Mouse (Mus musculus) embryonic fibroblast, embryonic 13.5 days (primary cell): ENCODE measurements around the gene Ube4b. TPM values are rescaled to one million over a fixed set of nuclear protein-coding genes. Genes with fewer than 3 reads are reported as not detected.

Experiments
- H3K27ac ChIP-seq: 2 replicates; pipeline ENCODE4 v1.5.1; 2012; ENCODE audit warnings: low read length, control low read depth, inconsistent platforms; ENCODE audit not compliant: insufficient read depth
- H3K4me1 ChIP-seq: 2 replicates; pipeline ENCODE4 v1.6.1; 2011; ENCODE audit warnings: low read length; ENCODE audit not compliant: control insufficient read depth, insufficient read depth
- H3K4me3 ChIP-seq: 2 replicates; pipeline ENCODE4 v1.5.1; 2011; ENCODE audit warnings: mild to moderate bottlenecking, control low read depth, low read length; ENCODE audit not compliant: insufficient read depth
- CTCF ChIP-seq: IDR thresholded peaks from 2 replicates; pipeline ENCODE4 v1.5.1; 2011; ENCODE audit warnings: mild to moderate bottlenecking, control low read depth, low read length, moderate library complexity, borderline replicate concordance; ENCODE audit not compliant: insufficient read depth
- POLR2A ChIP-seq: IDR thresholded peaks from 2 replicates; pipeline ENCODE4 v1.6.1; 2011; ENCODE audit warnings: low read depth, mild to moderate bottlenecking, control low read depth, low read length, moderate library complexity
- polyA plus RNA-seq: library from polyadenylated mRNA; stranded (reverse); fragments of >200 nt; gene quantifications from 2 replicates; pipeline ENCODE4 v1.2.4, GENCODE M21; 2011; ENCODE audit warnings: low read depth; ENCODE audit not compliant: missing spikeins, insufficient read length

Ube4b gene
- polyA plus RNA-seq, 1 experiment, result 86.6 TPM

- H3K4me1 ChIP-seq, result peaks cover 5% of the 10 kb centered on the region; the same call in 1 of the 2 replicates
- no peak for TF ChIP-seq CTCF
- no peak for TF ChIP-seq POLR2A
- no peak overlapping the region for H3K27ac ChIP-seq
- no peak overlapping the region for H3K4me3 ChIP-seq
These were observed 31.0 kb downstream of the Ube4b start for GRCm38 (mm10) chr4:149395581-149395980.

DNA sequence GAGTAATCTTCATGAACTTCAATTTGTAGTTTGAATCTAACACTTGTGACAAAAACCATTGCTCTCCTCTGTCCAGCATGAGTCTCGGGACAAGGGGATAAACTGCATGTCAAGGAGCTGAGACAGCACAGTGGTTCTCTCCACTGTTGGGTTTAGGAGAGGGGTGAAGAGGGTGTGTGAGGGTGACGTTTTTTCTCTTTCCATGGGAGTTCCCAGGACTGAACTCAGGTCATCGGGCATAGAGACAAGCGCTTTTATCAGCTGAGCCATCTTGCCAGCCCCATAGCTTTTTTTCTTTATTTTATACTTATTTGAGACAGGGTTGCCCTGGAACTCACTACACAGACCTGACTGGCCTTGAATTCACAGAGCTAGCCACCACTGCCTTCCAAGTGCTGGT, 32.3 kb downstream of the Ube4b start:
- Histone ChIP-seq H3K27ac (no peak overlapping the region), H3K4me3 (no peak overlapping the region), H3K4me1 (peaks cover 2% of the 10 kb centered on the region; the same call in 1 of the 2 replicates)
- no peak for TF ChIP-seq CTCF
- TF ChIP-seq POLR2A, result no peak

DNA sequence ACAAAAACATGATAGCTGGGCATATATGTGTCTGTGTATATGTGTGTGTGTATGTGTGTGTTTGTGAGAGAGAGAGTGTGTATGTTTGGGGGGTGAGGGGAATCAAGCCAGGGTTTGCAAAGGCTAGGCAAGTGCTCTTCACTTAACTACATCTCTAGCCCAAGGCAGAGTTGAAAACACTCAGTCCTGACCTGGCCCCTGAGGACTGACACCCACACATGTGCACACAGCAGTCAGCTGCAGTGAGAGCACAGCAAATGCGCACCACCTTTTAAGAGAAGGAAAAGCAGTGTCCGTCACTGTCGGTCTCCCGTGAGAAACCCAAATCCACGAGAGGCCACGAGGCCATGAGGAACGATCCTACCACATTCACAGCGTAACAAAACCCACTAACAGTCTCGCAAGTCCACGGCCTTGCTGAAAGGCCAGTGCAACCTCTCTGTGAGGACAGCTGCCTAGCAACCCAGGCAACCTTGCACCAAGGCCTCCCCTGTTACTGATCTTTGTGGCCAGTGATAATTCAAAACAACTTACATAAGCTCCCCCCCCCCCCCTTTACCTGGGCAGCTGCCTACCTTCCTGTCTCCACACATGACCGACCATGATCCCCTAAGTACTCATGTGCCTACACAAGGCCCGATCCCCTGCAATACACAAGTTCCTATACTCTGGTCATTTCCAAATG, 33.1 kb downstream of the Ube4b start:
- no peak for TF ChIP-seq POLR2A
- no peak for TF ChIP-seq CTCF
- Histone ChIP-seq H3K4me1 (peaks cover 2% of the 10 kb centered on the region; the same call in 1 of the 2 replicates), H3K27ac (no peak overlapping the region), H3K4me3 (no peak overlapping the region)

DNA sequence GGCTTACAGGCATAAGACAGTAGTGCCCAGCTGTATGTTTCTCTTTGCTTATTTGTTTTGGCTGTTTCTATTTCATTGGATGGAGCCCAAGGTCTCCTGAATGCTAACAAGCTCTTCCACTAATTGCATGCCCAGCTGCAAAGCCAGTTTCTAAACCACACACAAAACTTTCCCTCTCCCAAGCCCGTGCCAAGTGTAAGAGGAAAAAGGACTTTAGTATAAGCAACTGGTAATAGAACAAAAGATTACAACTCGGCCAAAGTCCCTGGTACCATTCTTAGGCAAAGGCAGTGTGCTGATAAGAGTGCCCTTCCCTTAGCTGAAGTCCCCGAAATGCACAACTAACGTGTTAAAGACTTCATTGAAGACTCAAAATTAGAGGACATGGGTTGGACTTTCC, 34.2 kb downstream of the Ube4b start:
- Histone ChIP-seq H3K27ac (no peak overlapping the region), H3K4me3 (no peak overlapping the region), H3K4me1 (peaks cover 2% of the 10 kb centered on the region; the same call in 1 of the 2 replicates)
- no peak for TF ChIP-seq CTCF
- TF ChIP-seq POLR2A, result no peak

- Histone ChIP-seq H3K27ac (no peak overlapping the region), H3K4me1 (no peaks in the 10 kb centered on the region), H3K4me3 (no peak overlapping the region)
- TF ChIP-seq CTCF (no peak), POLR2A (no peak)
These were observed 45.5 kb downstream of the Ube4b start for GRCm38 (mm10) chr4:149381001-149381400.

GRCm38 (mm10) chr4:149379881-149380280, 46.7 kb downstream of the Ube4b start:
- H3K27ac ChIP-seq, result no peak overlapping the region
- no peak overlapping the region for H3K4me3 ChIP-seq
- no peak for TF ChIP-seq CTCF
- no peak for TF ChIP-seq POLR2A
- H3K4me1 ChIP-seq, result peaks cover under 1% of the 10 kb centered on the region; the same call in 1 of the 2 replicates

GRCm38 (mm10) chr4:149378819-149379218, 47.7 kb downstream of the Ube4b start:
- TF ChIP-seq POLR2A (no peak), CTCF (no peak)
- H3K4me3 ChIP-seq, result no peak overlapping the region
- H3K4me1 ChIP-seq, result peaks cover 6% of the 10 kb centered on the region
- H3K27ac ChIP-seq, result no peak overlapping the region

DNA sequence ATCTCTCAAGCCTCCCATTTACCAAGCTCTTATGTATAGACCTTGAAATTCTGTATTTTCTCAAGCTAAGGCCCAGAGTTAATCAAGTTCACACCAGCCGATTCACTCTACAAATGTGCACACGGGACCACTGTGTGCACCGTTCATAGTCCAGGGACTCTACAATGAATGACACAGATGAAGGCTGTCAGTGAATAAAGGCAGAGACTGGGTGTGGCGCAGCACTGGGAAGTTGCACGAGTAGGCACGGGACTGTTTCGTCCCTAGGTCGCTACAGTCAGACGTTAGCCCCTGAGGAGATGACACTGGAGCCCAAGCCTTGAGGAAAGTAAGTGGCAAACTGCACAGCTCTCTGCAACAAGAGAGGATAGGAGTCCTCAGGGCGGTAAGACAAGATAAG, 50.5 kb downstream of the Ube4b start:
- no peak overlapping the region for H3K4me3 ChIP-seq
- H3K27ac ChIP-seq, result no peak overlapping the region
- TF ChIP-seq POLR2A, result no peak
- no peak for TF ChIP-seq CTCF
- H3K4me1 ChIP-seq, result peaks cover 6% of the 10 kb centered on the region

DNA sequence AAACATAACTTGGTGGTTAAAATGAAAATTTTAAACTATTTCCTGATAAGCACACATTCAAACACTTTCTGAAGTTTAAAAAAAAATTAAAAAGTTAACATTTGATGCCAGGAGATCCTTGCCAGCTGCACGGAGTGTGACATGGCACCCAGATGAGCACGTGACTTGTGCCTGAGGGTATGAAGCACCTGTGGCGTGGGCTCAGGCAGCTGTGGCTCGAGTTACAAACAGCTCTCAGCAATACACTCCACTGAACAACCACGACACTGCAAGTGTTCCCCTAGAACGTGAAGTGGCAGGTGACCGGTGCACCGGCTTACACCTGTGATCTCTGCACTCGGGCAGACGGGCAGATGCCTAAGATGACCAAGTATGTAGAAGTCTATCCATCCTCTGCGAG, 51.9 kb downstream of the Ube4b start:
- H3K27ac ChIP-seq, result no peak overlapping the region

DNA sequence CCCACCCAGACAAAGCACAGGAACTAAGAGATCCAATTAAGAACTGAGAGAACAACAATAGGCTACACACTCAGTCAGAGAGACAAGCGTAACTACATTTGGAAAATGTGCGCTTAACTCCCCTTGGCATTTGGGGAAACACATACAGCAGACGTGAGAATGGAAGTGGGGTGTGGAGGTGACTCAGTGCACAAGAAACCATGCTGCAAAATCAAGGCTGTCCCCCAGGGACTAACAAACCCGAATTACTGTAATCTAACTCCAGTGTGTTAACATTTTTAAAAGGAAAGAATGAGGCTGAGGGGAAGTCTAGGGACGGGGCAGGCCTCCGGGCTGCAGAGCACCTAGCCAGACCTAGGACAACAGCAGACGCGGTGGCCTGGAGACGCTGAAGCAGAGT, 52.6 kb downstream of the Ube4b start:
- no peak overlapping the region for H3K4me3 ChIP-seq
- no peak for TF ChIP-seq CTCF
- TF ChIP-seq POLR2A, result no peak
- H3K4me1 ChIP-seq, result peaks cover 6% of the 10 kb centered on the region
- peak overlapping the region; percentile 72 for H3K27ac ChIP-seq

More for the DNA sequence above, 51.9 kb downstream of the Ube4b start:
- TF ChIP-seq POLR2A (no peak), CTCF (no peak)
- H3K4me3 ChIP-seq, result no peak overlapping the region
- H3K4me1 ChIP-seq, result peaks cover 6% of the 10 kb centered on the region

- H3K4me1 ChIP-seq, result peaks cover 6% of the 10 kb centered on the region
- H3K4me3 ChIP-seq, result no peak overlapping the region
- peak overlapping the region; percentile 72 for H3K27ac ChIP-seq
- no peak for TF ChIP-seq CTCF
- TF ChIP-seq POLR2A, result no peak
These were observed 53.1 kb downstream of the Ube4b start for GRCm38 (mm10) chr4:149373431-149373830.
